Mouse (Mus musculus): ENCODE measurements at regions not wholly inside any gene's neighbourhood (a gene's known extent, or its start where the extent isn't known, plus 50 kb on each side); places are given as distances from the start of the nearest gene placed in this dataset.
"Not testable (repeated sequence)": the region's sequence is repeated elsewhere in the genome, so short reads cannot be mapped to it uniquely, and the experiment has no call there.

GRCm38 (mm10) chr1:47299311-47299710 lies 406.7 kb upstream of the Slc39a10 start:
- in situ Hi-C loops (cut with MboI, MseI), result no loop called here

- in situ Hi-C loops (cut with MboI, MseI), result no loop called here
Observed at GRCm38 (mm10) chr1:47285639-47286038, 393.0 kb upstream of the Slc39a10 start.

- in situ Hi-C loops (cut with MboI, MseI), result no loop called here
Observed at GRCm38 (mm10) chr1:47278321-47279020, 385.8 kb upstream of the Slc39a10 start.

- in situ Hi-C loops (cut with MboI, MseI), result no loop called here
Observed at GRCm38 (mm10) chr1:47277839-47278238, 385.2 kb upstream of the Slc39a10 start.

GRCm38 (mm10) chr1:47272131-47272530 lies 379.5 kb upstream of the Slc39a10 start:
- in situ Hi-C loops (cut with MboI, MseI), result no loop called here

- in situ Hi-C loops (cut with MboI, MseI), result no loop called here
Observed at GRCm38 (mm10) chr1:47263611-47264010, 371.0 kb upstream of the Slc39a10 start.

- in situ Hi-C loops (cut with MboI, MseI), result no loop called here
Observed at GRCm38 (mm10) chr1:47261505-47262130, 369.0 kb upstream of the Slc39a10 start.

GRCm38 (mm10) chr1:47250706-47251105 lies 358.1 kb upstream of the Slc39a10 start:
- in situ Hi-C loops (cut with MboI, MseI), result loop anchor here (10.0 kb wide), 1 partner anchor 1406 kb away; no protein-coding TSS in a partner anchor

- in situ Hi-C loops (cut with MboI, MseI), result no loop called here
Observed at GRCm38 (mm10) chr1:47217088-47217487, 324.4 kb upstream of the Slc39a10 start.

GRCm38 (mm10) chr1:47216419-47217002 lies 323.9 kb upstream of the Slc39a10 start:
- in situ Hi-C loops (cut with MboI, MseI), result no loop called here

- in situ Hi-C loops (cut with MboI, MseI), result no loop called here
Observed at GRCm38 (mm10) chr1:47213476-47213875, 320.8 kb upstream of the Slc39a10 start.

- in situ Hi-C loops (cut with MboI, MseI), result no loop called here
Observed at GRCm38 (mm10) chr1:47193001-47193400, 300.3 kb upstream of the Slc39a10 start.

GRCm38 (mm10) chr1:47164417-47164816 lies 271.8 kb upstream of the Slc39a10 start:
- in situ Hi-C loops (cut with MboI, MseI), result no loop called here

- in situ Hi-C loops (cut with MboI, MseI), result no loop called here
Observed at GRCm38 (mm10) chr1:47163808-47164410, 271.3 kb upstream of the Slc39a10 start.

GRCm38 (mm10) chr1:47130031-47130430 lies 237.4 kb upstream of the Slc39a10 start:
- in situ Hi-C loops (cut with MboI, MseI), result not testable (repeated sequence)

GRCm38 (mm10) chr1:47119636-47120035 lies 227.0 kb upstream of the Slc39a10 start:
- in situ Hi-C loops (cut with MboI, MseI), result no loop called here

- in situ Hi-C loops (cut with MboI, MseI), result not testable (repeated sequence)
Observed at GRCm38 (mm10) chr1:47116681-47117080, 224.0 kb upstream of the Slc39a10 start.

GRCm38 (mm10) chr1:47112494-47112893 lies 219.8 kb upstream of the Slc39a10 start:
- in situ Hi-C loops (cut with MboI, MseI), result no loop called here

GRCm38 (mm10) chr1:47104055-47104454 lies 211.4 kb upstream of the Slc39a10 start:
- in situ Hi-C loops (cut with MboI, MseI), result no loop called here

- in situ Hi-C loops (cut with MboI, MseI), result no loop called here
Observed at GRCm38 (mm10) chr1:47103321-47103988, 210.8 kb upstream of the Slc39a10 start.

- in situ Hi-C loops (cut with MboI, MseI), result loop anchor here (10.0 kb wide), 1 partner anchor 453 kb away; no protein-coding TSS in a partner anchor
Observed at GRCm38 (mm10) chr1:47097084-47097996, 204.7 kb upstream of the Slc39a10 start.
